ENCODE assay signal across 25 mouse cellular contexts in genomic region chr8:82898459-82898841, GRCm38 (mm10). TPM values are rescaled to one million over a fixed set of nuclear protein-coding genes. Genes with fewer than 3 reads are reported as not detected.
DNase-seq lines count a peak whose midpoint lies in the region; ATAC-seq and TF ChIP-seq lines count a peak whose summit lies in the region.
"Had no signal": no experiment of that assay in that cellular context is flagged by ENCODE, and none has a peak within 500 bp of the region (broad histone marks: within the 10 kb centered on the region; RNA-seq: fewer than 3 reads in every experiment).

No protein-coding gene starts in this region.

- H3K36me3 ChIP-seq in lung, embryonic 15.5 days = no peaks in the 10 kb centered on the region
- H3K36me3 ChIP-seq in hindbrain, embryonic 16.5 days (ENCODE audit: control insufficient read depth, insufficient read depth, low read length) = no peaks in the 10 kb centered on the region
- H3K36me3 ChIP-seq: embryonic facial prominence, embryonic 10.5 days; embryonic facial prominence, embryonic 13.5 days; forebrain, embryonic 10.5 days; heart, embryonic 10.5 days; heart, embryonic 13.5 days; hindbrain, embryonic 12.5 days; hindbrain, embryonic 15.5 days had no signal

- H3K27me3 ChIP-seq in lung, embryonic 15.5 days = no peaks in the 10 kb centered on the region
- no peaks in the 10 kb centered on the region for H3K27me3 ChIP-seq in hindbrain, embryonic 16.5 days (replicated peaks; ENCODE audit: control insufficient read depth, insufficient read depth, low read length)
- H3K27me3 ChIP-seq: embryonic facial prominence, embryonic 13.5 days; forebrain, embryonic 13.5 days; heart, embryonic 13.5 days; hindbrain, embryonic 12.5 days; hindbrain, embryonic 15.5 days had no signal

- H3K4me3 ChIP-seq in embryonic fibroblast, embryonic 13.5 days (ENCODE audit: insufficient read depth, low read length) = no peak overlapping the region
- no peak overlapping the region for H3K4me3 ChIP-seq in lung, embryonic 15.5 days
- H3K4me3 ChIP-seq in hindbrain, embryonic 16.5 days (ENCODE audit: low read length) = no peak overlapping the region
- H3K4me3 ChIP-seq: embryonic facial prominence, embryonic 10.5 days; embryonic facial prominence, embryonic 13.5 days; forebrain, embryonic 10.5 days; forebrain, embryonic 13.5 days; heart, adult 2 months; heart, embryonic 10.5 days; heart, embryonic 13.5 days; hindbrain, embryonic 12.5 days; hindbrain, embryonic 15.5 days had no signal

- no peak overlapping the region for H3K9ac ChIP-seq in lung, embryonic 15.5 days
- no peak overlapping the region for H3K9ac ChIP-seq in hindbrain, embryonic 16.5 days (ENCODE audit: low read depth, low read length)
- H3K9ac ChIP-seq: embryonic facial prominence, embryonic 13.5 days; forebrain, embryonic 13.5 days; heart, embryonic 13.5 days; hindbrain, embryonic 12.5 days; hindbrain, embryonic 15.5 days had no signal

- peaks cover 6% of the 10 kb centered on the region for H3K4me1 ChIP-seq in embryonic fibroblast, embryonic 13.5 days (ENCODE audit: control insufficient read depth, insufficient read depth, low read length)
- peaks cover 8% of the 10 kb centered on the region for H3K4me1 ChIP-seq in lung, embryonic 15.5 days
- no peaks in the 10 kb centered on the region for H3K4me1 ChIP-seq in hindbrain, embryonic 16.5 days (ENCODE audit: control insufficient read depth, insufficient read depth, low read depth, low read length)
- H3K4me1 ChIP-seq: forebrain, embryonic 13.5 days; hindbrain, embryonic 12.5 days; hindbrain, embryonic 15.5 days had no signal

- no peaks in the 10 kb centered on the region for H3K9me3 ChIP-seq in lung, embryonic 15.5 days
- no peaks in the 10 kb centered on the region for H3K9me3 ChIP-seq in hindbrain, embryonic 16.5 days (ENCODE audit: control insufficient read depth, low read length)
- H3K9me3 ChIP-seq: embryonic facial prominence, embryonic 10.5 days; embryonic facial prominence, embryonic 13.5 days; forebrain, embryonic 10.5 days; forebrain, embryonic 13.5 days; heart, embryonic 10.5 days; heart, embryonic 13.5 days; hindbrain, embryonic 12.5 days; hindbrain, embryonic 15.5 days had no signal

- peak overlapping the region; percentile 30; the same call in 1 of the 2 replicates for H3K27ac ChIP-seq in embryonic fibroblast, embryonic 13.5 days (ENCODE audit: insufficient read depth, low read length)
- peak overlapping the region; percentile 44; the same call in 1 of the 2 replicates for H3K27ac ChIP-seq in lung, embryonic 15.5 days
- no peak overlapping the region for H3K27ac ChIP-seq in hindbrain, embryonic 16.5 days (ENCODE audit: low read depth, low read length)
- H3K27ac ChIP-seq: embryonic facial prominence, embryonic 10.5 days; embryonic facial prominence, embryonic 13.5 days; forebrain, embryonic 10.5 days; forebrain, embryonic 13.5 days; heart, adult 2 months; heart, embryonic 10.5 days; heart, embryonic 13.5 days; hindbrain, embryonic 12.5 days; hindbrain, embryonic 15.5 days had no signal

- ATAC-seq in lung, embryonic 15.5 days (ENCODE audit: borderline replicate concordance, extremely low read depth, low FRiP score, low TSS enrichment) = no peak
- ATAC-seq in hindbrain, embryonic 16.5 days = no peak
- ATAC-seq: CD4-positive, CD25-positive, alpha-beta regulatory T cell, adult 4 months; forebrain, embryonic 13.5 days; forebrain, embryonic 16.5 days had no signal

- no peak for TF ChIP-seq POLR2A in embryonic fibroblast, embryonic 13.5 days (IDR thresholded peaks at IDR 0.05; ENCODE audit: low read depth, low read length)

- no peak overlapping the region for H3K4me2 ChIP-seq in lung, embryonic 15.5 days
- no peak overlapping the region for H3K4me2 ChIP-seq in hindbrain, embryonic 16.5 days (ENCODE audit: low read length)
- H3K4me2 ChIP-seq: embryonic facial prominence, embryonic 13.5 days; forebrain, embryonic 13.5 days; heart, embryonic 13.5 days; hindbrain, embryonic 12.5 days; hindbrain, embryonic 15.5 days had no signal

- TF ChIP-seq CTCF in embryonic fibroblast, embryonic 13.5 days (IDR thresholded peaks at IDR 0.05; ENCODE audit: borderline replicate concordance, insufficient read depth, low read length) = no peak

- WGBS in lung, embryonic 15.5 days = 55% methylated on average over 8 of the region's 8 CpGs
- WGBS in hindbrain, embryonic 16.5 days = 88% methylated on average over 8 of the region's 8 CpGs

- peak; percentile 10 to 37 for DNase-seq in lung, adult 18-20 months
- no peak for DNase-seq in lung, postnatal 25 days (ENCODE audit: low spot score)
- DNase-seq in lung, postnatal 10 days = peak; percentile 7
- DNase-seq in embryo, embryonic 11 days = no peak
- DNase-seq: adrenal gland, adult 2 months; adrenal gland, postnatal 14 days; cerebellum, adult 11 months; cerebellum, adult 2 months; cerebellum, adult 9-11 months; cerebellum, postnatal 25 days; gastrocnemius, postnatal 14 days; heart, adult 2 months had no signal

RNA-seq across cellular contexts. Expression of gene Rnf150, which starts 35.3 kb away (rescaled TPM):
- 31.2 and 36.3 TPM in 2 replicates for polyA plus RNA-seq in embryonic fibroblast, embryonic 13.5 days (2011; ENCODE audit: insufficient read length, low read depth, missing spikeins)
- polyA plus RNA-seq in lung, embryonic 15.5 days (2015; fragmentation: Nextera tagmentation; extraction: Ambion mirVana) = 1.2 and 1.3 TPM in 2 replicates
- polyA plus RNA-seq in hindbrain, embryonic 16.5 days (2015; fragmentation: Nextera tagmentation; extraction: Ambion mirVana) = 2.0 and 2.1 TPM in 2 replicates
- polyA plus RNA-seq: CD4-positive, CD25-positive, alpha-beta regulatory T cell, adult 4 months had no signal

Comparison
In these comparisons a context has a peak if more than half of its experiments do, and no peak if none do; other contexts are left out.
1. DNase-seq: peak in lung, adult 18-20 months (2 of 2) and lung, postnatal 10 days (single experiment); none in lung, postnatal 25 days (single experiment) and embryo, embryonic 11 days (single experiment).
2. RNA of gene Rnf150, which starts 35.3 kb away (polyA plus RNA-seq): 31.2 to 36.3 TPM in embryonic fibroblast, embryonic 13.5 days; 2.0 to 2.1 TPM in hindbrain, embryonic 16.5 days and 1.2 to 1.3 TPM in lung, embryonic 15.5 days; every median in the first group is over 10 times any median in the second.